ENCODE assay signal across 26 mouse cellular contexts in genomic region chr9:71672495-71672894, GRCm38 (mm10).
DNase-seq lines count a peak whose midpoint lies in the region; ATAC-seq and TF ChIP-seq lines count a peak whose summit lies in the region.
"Had no signal": no experiment of that assay in that cellular context is flagged by ENCODE, and none has a peak within 500 bp of the region (broad histone marks: within the 10 kb centered on the region; RNA-seq: fewer than 3 reads in every experiment).

No protein-coding gene starts in this region.

- no peak overlapping the region for H3K9ac ChIP-seq in intestine, postnatal 0 days (ENCODE audit: low read depth, low read length)
- H3K9ac ChIP-seq in intestine, embryonic 16.5 days (ENCODE audit: low read depth, low read length) = no peak overlapping the region
- no peak overlapping the region for H3K9ac ChIP-seq in liver, embryonic 14.5 days (replicated peaks)
- no peak overlapping the region for H3K9ac ChIP-seq in liver, embryonic 12.5 days
- H3K9ac ChIP-seq: embryonic facial prominence, embryonic 12.5 days; heart, embryonic 12.5 days; hindbrain, embryonic 13.5 days; midbrain, embryonic 12.5 days; neural tube, embryonic 13.5 days had no signal

- H3K4me3 ChIP-seq in intestine, postnatal 0 days (ENCODE audit: low read depth, low read length) = no peak overlapping the region
- no peak overlapping the region for H3K4me3 ChIP-seq in intestine, embryonic 16.5 days (ENCODE audit: low read length)
- H3K4me3 ChIP-seq in liver, embryonic 14.5 days (ENCODE audit: insufficient read depth in 1 of 2, low read depth in 2 of 2, low read length in 2 of 2) = no peak overlapping the region
- no peak overlapping the region for H3K4me3 ChIP-seq in liver, embryonic 12.5 days
- H3K4me3 ChIP-seq in E14TG2a.4 (replicated peaks; ENCODE audit: low read length) = no peak overlapping the region
- H3K4me3 ChIP-seq: embryonic facial prominence, embryonic 12.5 days; heart, embryonic 12.5 days; hindbrain, embryonic 13.5 days; midbrain, embryonic 12.5 days; neural tube, embryonic 13.5 days had no signal

- H3K27ac ChIP-seq in intestine, postnatal 0 days (ENCODE audit: low read depth, low read length) = no peak overlapping the region
- no peak overlapping the region for H3K27ac ChIP-seq in intestine, embryonic 16.5 days (ENCODE audit: low read length)
- H3K27ac ChIP-seq in liver, embryonic 14.5 days = no peak overlapping the region
- H3K27ac ChIP-seq in liver, embryonic 12.5 days = no peak overlapping the region
- H3K27ac ChIP-seq: embryonic facial prominence, embryonic 12.5 days; hindbrain, embryonic 13.5 days; midbrain, embryonic 12.5 days; neural tube, embryonic 13.5 days had no signal

- peak; percentile 17; the same call in 1 of the 2 replicates for TF ChIP-seq CTCF in intestine, postnatal 0 days (IDR thresholded peaks at IDR 0.05; ENCODE audit: low read depth)
- TF ChIP-seq CTCF in liver, embryonic 14.5 days (IDR thresholded peaks at IDR 0.05; ENCODE audit: low read depth) = peak; percentile 38; the same call in 1 of the 2 replicates
- peak; percentile 79 for TF ChIP-seq CTCF in E14TG2a.4 (conservative IDR thresholded peaks at IDR 0.05; ENCODE audit: low read length)

- no peak for ATAC-seq in intestine, postnatal 0 days
- ATAC-seq in intestine, embryonic 16.5 days = no peak
- ATAC-seq in liver, embryonic 14.5 days (ENCODE audit: insufficient read depth) = no peak
- no peak for ATAC-seq in liver, embryonic 12.5 days
- ATAC-seq: forebrain, embryonic 14.5 days; inflammation-experienced regulatory T-cells, adult 6 months had no signal

- H3K36me3 ChIP-seq in intestine, postnatal 0 days (ENCODE audit: control insufficient read depth, insufficient read depth) = no peaks in the 10 kb centered on the region
- H3K36me3 ChIP-seq in intestine, embryonic 16.5 days (ENCODE audit: control insufficient read depth, insufficient read depth, low read length) = no peaks in the 10 kb centered on the region
- H3K36me3 ChIP-seq in liver, embryonic 14.5 days (replicated peaks; ENCODE audit: control insufficient read depth, insufficient read depth, low read depth) = no peaks in the 10 kb centered on the region
- H3K36me3 ChIP-seq in liver, embryonic 12.5 days = no peaks in the 10 kb centered on the region
- H3K36me3 ChIP-seq in E14TG2a.4 (ENCODE audit: insufficient read depth, low read length) = no peaks in the 10 kb centered on the region
- H3K36me3 ChIP-seq: embryonic facial prominence, embryonic 12.5 days; hindbrain, embryonic 13.5 days; midbrain, embryonic 12.5 days; neural tube, embryonic 13.5 days had no signal

- H3K4me1 ChIP-seq in intestine, postnatal 0 days (replicated peaks; ENCODE audit: control insufficient read depth, insufficient read depth, low read length) = no peaks in the 10 kb centered on the region; the same call in 1 of the 2 replicates
- H3K4me1 ChIP-seq in intestine, embryonic 16.5 days (ENCODE audit: control insufficient read depth, insufficient read depth, low read length) = peaks cover 25% of the 10 kb centered on the region
- H3K4me1 ChIP-seq in liver, embryonic 14.5 days (replicated peaks; ENCODE audit: control insufficient read depth in 2 of 2, insufficient read depth in 2 of 2, low read length in 1 of 2) = peaks cover 6 to 33% of the 10 kb centered on the region in 2 experiments; a peak in 3 of 4 replicates
- H3K4me1 ChIP-seq in liver, embryonic 12.5 days = peaks cover 33% of the 10 kb centered on the region
- H3K4me1 ChIP-seq in E14TG2a.4 (replicated peaks; ENCODE audit: low read depth, low read length) = peaks cover 7% of the 10 kb centered on the region
- H3K4me1 ChIP-seq: embryonic facial prominence, embryonic 12.5 days; midbrain, embryonic 12.5 days had no signal

- DNase-seq in liver, embryonic 14.5 days (ENCODE audit: low read depth in 3 of 3, low spot score in 3 of 3) = no peak
- peak; percentile 43 for DNase-seq in R1 (ENCODE audit: low read depth, low spot score)
- no peak for DNase-seq in left cerebral cortex, postnatal 10 days (ENCODE audit: extremely low spot score in 1 of 2, low spot score in 2 of 2)
- DNase-seq: adrenal gland, postnatal 25 days; cerebellum, adult 11-12 months; cerebellum, adult 9-11 months; embryo, embryonic 11 days; gastrocnemius, postnatal 25 days; heart, adult 11 months; heart, postnatal 4 days; kidney, adult 8-10 months; kidney, postnatal 14 days; liver; lung, adult 2 months; right cerebral cortex, postnatal 4 days had no signal

- intact Hi-C loops in left cerebral cortex, postnatal 10 days (cut with DNase I) = no loop called here

- WGBS in intestine, postnatal 0 days = 96% methylated on average over 4 of the region's 4 CpGs
- over 99% methylated on average over 4 of the region's 4 CpGs for WGBS in intestine, embryonic 16.5 days
- WGBS in liver, embryonic 14.5 days (ENCODE audit: insufficient replicate concordance) = 84% methylated on average over 4 of the region's 4 CpGs
- 87% methylated on average over 4 of the region's 4 CpGs for WGBS in liver, embryonic 12.5 days (ENCODE audit: insufficient replicate concordance)

- H3K27me3 ChIP-seq in intestine, postnatal 0 days (replicated peaks; ENCODE audit: control insufficient read depth, insufficient read depth, low read length) = no peaks in the 10 kb centered on the region
- H3K27me3 ChIP-seq in intestine, embryonic 16.5 days (replicated peaks; ENCODE audit: control insufficient read depth, insufficient read depth, low read length) = no peaks in the 10 kb centered on the region
- H3K27me3 ChIP-seq in liver, embryonic 14.5 days (ENCODE audit: control insufficient read depth, insufficient read depth, low read length) = no peaks in the 10 kb centered on the region
- H3K27me3 ChIP-seq in liver, embryonic 12.5 days (replicated peaks) = no peaks in the 10 kb centered on the region
- H3K27me3 ChIP-seq in E14TG2a.4 (ENCODE audit: insufficient read depth, low read length) = no peaks in the 10 kb centered on the region
- H3K27me3 ChIP-seq: embryonic facial prominence, embryonic 12.5 days; heart, embryonic 12.5 days; hindbrain, embryonic 13.5 days; midbrain, embryonic 12.5 days; neural tube, embryonic 13.5 days had no signal

- H3K9me3 ChIP-seq in intestine, postnatal 0 days (ENCODE audit: control insufficient read depth) = no peaks in the 10 kb centered on the region
- no peaks in the 10 kb centered on the region for H3K9me3 ChIP-seq in intestine, embryonic 16.5 days (ENCODE audit: control insufficient read depth, low read length)
- H3K9me3 ChIP-seq in liver, embryonic 14.5 days (ENCODE audit: control insufficient read depth, low read length) = no peaks in the 10 kb centered on the region
- no peaks in the 10 kb centered on the region for H3K9me3 ChIP-seq in liver, embryonic 12.5 days (replicated peaks)
- H3K9me3 ChIP-seq in E14TG2a.4 (ENCODE audit: low read length) = no peaks in the 10 kb centered on the region
- H3K9me3 ChIP-seq: embryonic facial prominence, embryonic 12.5 days; hindbrain, embryonic 13.5 days; midbrain, embryonic 12.5 days; neural tube, embryonic 13.5 days had no signal

- no peak for TF ChIP-seq EP300 in liver, embryonic 14.5 days (IDR thresholded peaks at IDR 0.05; ENCODE audit: low read depth)

- no peak overlapping the region for H3K4me2 ChIP-seq in intestine, postnatal 0 days (replicated peaks; ENCODE audit: low read depth)
- H3K4me2 ChIP-seq in intestine, embryonic 16.5 days (ENCODE audit: low read depth, low read length) = no peak overlapping the region
- no peak overlapping the region for H3K4me2 ChIP-seq in liver, embryonic 14.5 days (ENCODE audit: low read depth)
- no peak overlapping the region for H3K4me2 ChIP-seq in liver, embryonic 12.5 days
- H3K4me2 ChIP-seq: embryonic facial prominence, embryonic 12.5 days; heart, embryonic 12.5 days; hindbrain, embryonic 13.5 days; midbrain, embryonic 12.5 days; neural tube, embryonic 13.5 days had no signal

Comparison
In these comparisons a context has a peak if more than half of its experiments do, and no peak if none do; other contexts are left out.
1. CTCF ChIP-seq: peak in every context shown above with its lines; median percentile 79 in E14TG2a.4; 38 in liver, embryonic 14.5 days; 17 in intestine, postnatal 0 days.